ENCODE assay signal across 8 mouse cellular contexts in genomic region chr7:98309219-98310030, GRCm38 (mm10). TPM values are rescaled to one million over a fixed set of nuclear protein-coding genes. Genes with fewer than 3 reads are reported as not detected.
A peak's percentile ranks its signal among the peaks of the same experiment; 100 is the strongest.
DNase-seq lines count a peak whose midpoint lies in the region; ATAC-seq lines count a peak whose summit lies in the region.

No protein-coding gene starts in this region.

- no peaks in the 10 kb centered on the region for H3K27me3 ChIP-seq in intestine, embryonic 14.5 days (replicated peaks; ENCODE audit: control insufficient read depth, insufficient read depth, low read length)

- no peaks in the 10 kb centered on the region; the same call in 1 of the 2 replicates for H3K4me1 ChIP-seq in intestine, embryonic 14.5 days (replicated peaks; ENCODE audit: control insufficient read depth, insufficient read depth, low read length)

- WGBS in intestine, embryonic 14.5 days = under 1% methylated on average over 51 of the region's 53 CpGs

- peak overlapping the region; percentile 51; the same call in 1 of the 2 replicates for H3K27ac ChIP-seq in intestine, embryonic 14.5 days (ENCODE audit: low read depth)

- H3K9ac ChIP-seq in intestine, embryonic 14.5 days (ENCODE audit: low read length) = peak overlapping the region; percentile 77

- ATAC-seq in intestine, embryonic 14.5 days (replicated peaks; ENCODE audit: low FRiP score, low TSS enrichment, low read depth) = peak; percentile 99

- peak overlapping the region; percentile 81 for H3K4me3 ChIP-seq in intestine, embryonic 14.5 days (ENCODE audit: low read depth, low read length)

- no peaks in the 10 kb centered on the region for H3K9me3 ChIP-seq in intestine, embryonic 14.5 days (ENCODE audit: control insufficient read depth, low read length)

- DNase-seq in adipocyte (ENCODE audit: low spot score) = peak; percentile 92
- peak; percentile 97 for DNase-seq in embryo, embryonic 10 days (ENCODE audit: low spot score)
- peak; percentile 96 for DNase-seq in gastrocnemius, postnatal 14 days
- DNase-seq in intestine, embryonic 14.5 days (ENCODE audit: low spot score) = peak; percentile 95
- peak; percentile 81 to 90 for DNase-seq in left cerebral cortex, postnatal 14 days (ENCODE audit: low spot score in 2 of 2)
- peak; percentile 93 for DNase-seq in mesoderm, embryonic 11.5 days (ENCODE audit: low read depth, low spot score)
- peak; percentile 85 to 89 for DNase-seq in right cerebral cortex, postnatal 36 days (ENCODE audit: low spot score in 2 of 2)
- peak; percentile 92 for DNase-seq in yolk sac, embryonic 10.5 days (ENCODE audit: low spot score)

- no peaks in the 10 kb centered on the region for H3K36me3 ChIP-seq in intestine, embryonic 14.5 days (ENCODE audit: control insufficient read depth, insufficient read depth, low read length)

- H3K4me2 ChIP-seq in intestine, embryonic 14.5 days (ENCODE audit: low read length) = peak overlapping the region; percentile 91

- intact Hi-C loops in gastrocnemius, postnatal 14 days (cut with DNase I; ENCODE audit: low total_unique reads) = no loop called here
- intact Hi-C loops in left cerebral cortex, postnatal 14 days (cut with DNase I) = no loop called here

RNA-seq across cellular contexts. Expression of gene Acer3, which starts 11.6 kb away (rescaled TPM):
- 1 to 10 TPM; 5.1 to 5.6 TPM for total RNA-seq in gastrocnemius, postnatal 14 days (2021)
- 21.6 and 21.7 TPM in 2 replicates for polyA plus RNA-seq in intestine, embryonic 14.5 days (2014; fragmentation: Nextera tagmentation; extraction: Ambion mirVana)
- 10 to 100 TPM; 17.2 to 17.5 TPM for total RNA-seq in left cerebral cortex, postnatal 14 days (2021)

RNA-seq across cellular contexts. Expression of gene Tsku, which starts 51.7 kb away (rescaled TPM):
- total RNA-seq in gastrocnemius, postnatal 14 days (2021) = 1 to 10 TPM; 4.0 to 4.2 TPM
- 12.8 and 14.5 TPM in 2 replicates for polyA plus RNA-seq in intestine, embryonic 14.5 days (2014; fragmentation: Nextera tagmentation; extraction: Ambion mirVana)
- total RNA-seq in left cerebral cortex, postnatal 14 days (2021) = 1 to 10 TPM; 4.4 to 4.5 TPM

Comparison
In these comparisons a context has a peak if more than half of its experiments do, and no peak if none do; other contexts are left out.
1. Peak in every context shown above with its lines: DNase-seq, ATAC-seq, H3K4me3 ChIP-seq and H3K27ac ChIP-seq.